Mouse (Mus musculus): ENCODE measurements around the gene Tas1r2. TPM values are rescaled to one million over a fixed set of nuclear protein-coding genes. Genes with fewer than 3 reads are reported as not detected.

Tas1r2 gene
- polyA plus RNA-seq, 1 experiment from 2014 or later = not detected

DNA sequence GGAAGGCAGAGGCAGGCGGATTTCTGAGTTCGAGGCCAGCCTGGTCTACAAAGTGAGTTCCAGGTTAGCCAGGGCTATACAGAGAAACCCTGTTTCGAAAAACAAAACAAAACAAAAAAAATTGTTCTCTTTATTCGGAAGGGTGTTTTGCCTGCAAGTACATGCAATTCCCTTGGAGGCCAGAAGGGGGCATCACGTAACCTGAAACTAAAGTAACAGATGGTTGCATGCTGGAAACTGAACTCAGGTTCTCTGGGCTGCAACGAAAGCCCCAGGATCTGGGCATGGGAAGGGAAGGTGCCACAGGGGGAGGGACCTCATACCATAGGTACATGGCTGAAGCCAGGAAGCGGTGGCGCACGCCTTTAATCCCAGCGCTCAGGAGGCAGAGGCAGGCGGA lies 50.1 kb downstream of the Tas1r2 start:
- no peak for ATAC-seq (ENCODE audit: insufficient read depth, low FRiP score, low TSS enrichment)
- H3K4me2 ChIP-seq (ENCODE audit: low read depth) = no peak overlapping the region
- no peak for DNase-seq (ENCODE audit: low spot score)
- H3K4me3 ChIP-seq (ENCODE audit: low read depth, low read length) = no peak overlapping the region
- no peaks in the 10 kb centered on the region for H3K27me3 ChIP-seq (ENCODE audit: control insufficient read depth, insufficient read depth, low read length)
- H3K27ac ChIP-seq (ENCODE audit: low read depth, low read length) = no peak overlapping the region
- H3K9ac ChIP-seq (ENCODE audit: low read length) = no peak overlapping the region
- WGBS = 85% methylated on average over 11 of the region's 11 CpGs
- no peaks in the 10 kb centered on the region for H3K9me3 ChIP-seq (ENCODE audit: control insufficient read depth, low read length)
- no peaks in the 10 kb centered on the region for H3K4me1 ChIP-seq (ENCODE audit: control insufficient read depth, insufficient read depth, low read length)
- no peaks in the 10 kb centered on the region for H3K36me3 ChIP-seq (ENCODE audit: control insufficient read depth, insufficient read depth, low read length)

DNA sequence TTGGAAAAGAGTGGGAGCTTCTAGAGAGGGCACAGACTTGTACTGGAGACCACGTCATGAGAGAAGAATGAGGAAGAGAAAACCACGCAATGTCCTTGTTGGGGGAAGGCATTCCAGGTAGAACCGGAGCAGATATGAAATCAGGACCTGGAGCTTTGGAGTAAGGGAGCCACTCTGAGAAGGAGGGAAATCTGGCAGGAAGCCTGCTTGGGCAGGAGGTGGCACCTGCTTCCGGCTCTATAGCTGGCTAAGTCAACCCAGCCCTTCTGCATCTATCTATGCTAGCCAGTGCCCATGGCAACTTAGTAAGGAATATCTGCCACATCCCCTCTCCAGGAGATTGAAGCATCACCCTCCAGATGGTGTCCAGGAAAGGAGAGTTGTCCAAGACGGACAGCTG lies 52.6 kb downstream of the Tas1r2 start:
- Histone ChIP-seq H3K27ac (ENCODE audit: low read depth, low read length) (no peak overlapping the region), H3K4me1 (ENCODE audit: control insufficient read depth, insufficient read depth, low read length) (0 out of 2 replicates have a peak, but pooled peaks cover 4% of the 10 kb centered on the region), H3K9me3 (ENCODE audit: control insufficient read depth, low read length) (no peaks in the 10 kb centered on the region), H3K4me3 (ENCODE audit: low read depth, low read length) (no peak overlapping the region), H3K36me3 (ENCODE audit: control insufficient read depth, insufficient read depth, low read length) (no peaks in the 10 kb centered on the region), H3K27me3 (ENCODE audit: control insufficient read depth, insufficient read depth, low read length) (no peaks in the 10 kb centered on the region), H3K9ac (ENCODE audit: low read length) (no peak overlapping the region), H3K4me2 (ENCODE audit: low read depth) (no peak overlapping the region)
- no peak for DNase-seq (ENCODE audit: low spot score)
- WGBS = 90% methylated on average over 5 of the region's 5 CpGs
- ATAC-seq (ENCODE audit: insufficient read depth, low FRiP score, low TSS enrichment) = no peak

DNA sequence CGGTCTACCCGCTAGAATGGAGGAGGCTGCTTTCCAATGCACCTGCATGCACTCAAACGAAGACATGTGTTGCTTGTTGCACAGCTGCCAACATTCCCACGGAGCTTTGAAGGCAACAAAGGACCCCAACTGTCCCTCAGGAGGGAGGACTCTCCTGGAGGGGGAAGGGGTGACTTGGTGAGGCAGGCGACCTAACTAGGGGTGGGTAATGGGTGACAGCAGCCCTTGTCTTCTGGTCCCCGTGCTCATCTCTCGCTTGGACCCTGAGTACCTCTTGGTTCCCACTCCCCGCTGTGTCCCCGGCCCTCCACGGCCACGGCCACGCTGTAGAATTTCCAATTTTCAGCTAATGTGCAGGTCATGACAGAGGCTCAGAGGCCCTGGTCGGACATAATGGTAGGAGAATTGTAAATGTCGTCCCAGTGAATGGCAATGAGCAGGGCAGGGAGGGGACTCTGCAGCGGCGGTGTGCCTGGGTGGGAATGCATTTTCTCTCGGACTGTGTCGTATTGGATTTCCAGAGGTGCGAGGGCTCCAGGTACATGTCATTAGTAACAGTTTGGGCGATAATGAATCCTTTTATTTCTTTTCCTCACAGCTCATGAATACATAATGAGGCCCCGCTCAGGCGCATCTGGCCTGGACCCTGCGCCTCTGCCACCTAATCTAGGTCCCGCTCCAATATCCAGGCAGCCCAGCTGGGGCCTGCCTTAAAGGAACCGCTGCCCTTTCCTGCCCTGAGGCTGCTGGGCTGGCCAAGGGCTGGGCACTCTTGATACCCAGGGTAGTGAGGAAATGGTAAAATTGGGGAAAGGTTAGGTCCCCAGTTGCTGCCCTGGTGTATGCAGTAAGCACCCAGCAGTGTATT lies 57.4 kb downstream of the Tas1r2 start:
- H3K9ac ChIP-seq (ENCODE audit: low read length) = no peak overlapping the region
- no peaks in the 10 kb centered on the region for H3K36me3 ChIP-seq (ENCODE audit: control insufficient read depth, insufficient read depth, low read length)
- 36% methylated on average over 25 of the region's 25 CpGs for WGBS
- H3K4me3 ChIP-seq (ENCODE audit: low read depth, low read length) = no peak overlapping the region
- DNase-seq (ENCODE audit: low spot score) (peak; percentile 54), ATAC-seq (ENCODE audit: insufficient read depth, low FRiP score, low TSS enrichment) (peak; percentile 58; the same call in 1 of the 2 replicates)
- H3K4me1 ChIP-seq (ENCODE audit: control insufficient read depth, insufficient read depth, low read length) = peaks cover 15% of the 10 kb centered on the region; the same call in 1 of the 2 replicates
- no peak overlapping the region for H3K27ac ChIP-seq (ENCODE audit: low read depth, low read length)
- no peaks in the 10 kb centered on the region for H3K27me3 ChIP-seq (ENCODE audit: control insufficient read depth, insufficient read depth, low read length)
- H3K9me3 ChIP-seq (ENCODE audit: control insufficient read depth, low read length) = no peaks in the 10 kb centered on the region
- peak overlapping the region; percentile 7; the same call in 1 of the 2 replicates for H3K4me2 ChIP-seq (ENCODE audit: low read depth)

DNA sequence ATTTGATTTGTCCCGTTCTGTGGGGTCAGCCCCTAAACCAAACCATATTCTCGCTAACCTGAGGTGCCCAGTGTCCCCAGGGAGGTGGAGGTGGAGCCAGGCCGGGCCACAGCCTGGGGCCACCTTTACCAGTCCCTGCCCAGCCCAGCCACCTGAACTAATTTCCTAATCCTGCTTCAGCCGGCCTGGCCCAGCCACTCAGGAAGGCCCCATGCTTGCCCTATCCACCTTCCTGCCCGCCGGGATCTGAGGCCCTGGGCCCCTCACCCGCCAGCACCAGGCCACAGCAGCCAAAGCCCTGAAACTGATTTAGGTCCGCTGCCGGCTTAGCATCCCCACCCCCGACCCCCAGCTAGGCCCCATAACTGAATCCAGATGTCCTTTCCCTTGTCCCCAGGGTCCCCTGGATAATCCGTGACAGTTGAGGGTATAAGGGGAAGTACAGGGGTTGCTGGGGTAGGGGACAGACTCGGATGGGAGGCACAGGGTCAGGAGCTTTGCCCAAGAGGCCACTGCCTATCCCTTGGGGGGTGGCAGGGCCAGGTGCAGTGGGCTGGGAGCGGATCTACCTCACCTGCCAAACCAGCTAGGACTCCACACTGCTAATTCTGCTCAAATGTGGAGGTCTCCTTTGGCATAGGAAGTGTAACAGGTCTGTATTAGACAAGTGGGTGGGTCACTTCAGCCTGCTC lies 62.0 kb downstream of the Tas1r2 start:
- ATAC-seq (ENCODE audit: insufficient read depth, low FRiP score, low TSS enrichment) = no peak
- Histone ChIP-seq H3K9ac (ENCODE audit: low read length) (no peak overlapping the region), H3K9me3 (ENCODE audit: control insufficient read depth, low read length) (no peaks in the 10 kb centered on the region), H3K4me2 (ENCODE audit: low read depth) (no peak overlapping the region), H3K4me1 (ENCODE audit: control insufficient read depth, insufficient read depth, low read length) (peaks cover 14% of the 10 kb centered on the region; the same call in 1 of the 2 replicates), H3K27me3 (ENCODE audit: control insufficient read depth, insufficient read depth, low read length) (no peaks in the 10 kb centered on the region), H3K4me3 (ENCODE audit: low read depth, low read length) (no peak overlapping the region), H3K36me3 (ENCODE audit: control insufficient read depth, insufficient read depth, low read length) (no peaks in the 10 kb centered on the region), H3K27ac (ENCODE audit: low read depth, low read length) (no peak overlapping the region)
- 37% methylated on average over 13 of the region's 13 CpGs for WGBS
- no peak for DNase-seq (ENCODE audit: low spot score)

DNA sequence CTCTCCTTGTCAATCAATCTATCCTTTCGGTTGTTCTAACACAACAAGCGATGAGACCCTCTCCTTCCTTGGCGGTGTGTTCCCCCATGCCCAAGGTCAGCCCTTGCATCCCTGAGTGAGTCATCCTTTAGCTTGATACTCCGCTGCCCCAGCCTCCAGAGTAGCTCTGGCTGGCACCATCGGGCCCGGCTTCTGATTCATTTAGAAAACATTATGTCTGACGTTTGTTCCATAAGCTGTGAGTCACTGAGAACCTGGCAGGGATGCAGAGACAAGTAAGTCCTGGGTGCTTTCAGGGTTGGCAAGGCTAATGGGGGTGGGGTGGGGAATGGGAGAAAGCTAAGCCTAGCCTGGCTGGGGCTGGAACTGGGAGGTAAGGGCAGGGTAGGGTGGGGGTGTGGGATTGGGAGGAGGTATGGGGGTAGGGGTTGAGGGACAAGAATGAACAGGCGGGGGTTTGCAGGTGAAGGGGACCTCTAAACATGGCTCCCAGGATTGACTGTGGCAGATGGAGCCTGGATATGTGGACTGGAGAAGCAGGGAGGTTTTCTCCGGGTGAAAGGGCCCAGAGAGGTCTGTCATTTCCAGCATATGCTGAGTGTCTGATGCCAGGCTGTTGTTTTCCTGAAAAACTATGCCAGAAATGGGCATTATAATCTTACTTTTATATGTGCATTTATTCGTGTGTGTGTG lies 63.3 kb downstream of the Tas1r2 start:
- H3K27me3 ChIP-seq (ENCODE audit: control insufficient read depth, insufficient read depth, low read length) = no peaks in the 10 kb centered on the region
- 87% methylated on average over 10 of the region's 10 CpGs for WGBS
- H3K9ac ChIP-seq (ENCODE audit: low read length) = no peak overlapping the region
- H3K4me2 ChIP-seq (ENCODE audit: low read depth) = no peak overlapping the region
- no peaks in the 10 kb centered on the region for H3K36me3 ChIP-seq (ENCODE audit: control insufficient read depth, insufficient read depth, low read length)
- no peak overlapping the region for H3K4me3 ChIP-seq (ENCODE audit: low read depth, low read length)
- no peak overlapping the region for H3K27ac ChIP-seq (ENCODE audit: low read depth, low read length)
- H3K4me1 ChIP-seq (ENCODE audit: control insufficient read depth, insufficient read depth, low read length) = peaks cover 8% of the 10 kb centered on the region; the same call in 1 of the 2 replicates
- DNase-seq (ENCODE audit: low spot score) = no peak
- no peaks in the 10 kb centered on the region for H3K9me3 ChIP-seq (ENCODE audit: control insufficient read depth, low read length)
- ATAC-seq (ENCODE audit: insufficient read depth, low FRiP score, low TSS enrichment) = no peak

DNA sequence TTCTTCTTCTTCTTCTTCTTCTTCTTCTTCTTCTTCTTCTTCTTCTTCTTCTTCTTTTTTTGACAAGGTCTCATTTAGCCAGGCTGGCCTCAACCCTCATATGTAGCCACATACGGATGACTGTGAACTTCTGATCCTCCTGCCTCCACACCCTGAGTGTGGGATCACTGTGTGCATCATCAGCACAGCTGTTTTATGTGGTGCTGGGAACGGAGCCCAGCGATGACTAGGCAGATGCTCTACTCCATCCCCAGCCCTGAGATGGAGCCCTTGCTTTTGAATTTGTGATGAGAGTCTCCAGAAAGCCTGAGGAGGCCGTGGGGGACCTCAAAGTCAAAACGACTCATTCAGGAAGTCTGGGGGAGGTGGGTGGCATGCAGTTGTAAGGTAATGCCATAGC lies 65.6 kb downstream of the Tas1r2 start:
- peaks cover 8% of the 10 kb centered on the region; the same call in 1 of the 2 replicates for H3K4me1 ChIP-seq (ENCODE audit: control insufficient read depth, insufficient read depth, low read length)

More for the DNA sequence above, 65.6 kb downstream of the Tas1r2 start:
- no peak overlapping the region for H3K27ac ChIP-seq (ENCODE audit: low read depth, low read length)
- no peaks in the 10 kb centered on the region for H3K9me3 ChIP-seq (ENCODE audit: control insufficient read depth, low read length)
- no peaks in the 10 kb centered on the region for H3K27me3 ChIP-seq (ENCODE audit: control insufficient read depth, insufficient read depth, low read length)
- no peak for DNase-seq (ENCODE audit: low spot score)
- no peak overlapping the region for H3K4me2 ChIP-seq (ENCODE audit: low read depth)
- no peaks in the 10 kb centered on the region for H3K36me3 ChIP-seq (ENCODE audit: control insufficient read depth, insufficient read depth, low read length)
- WGBS = 80% methylated on average over 5 of the region's 5 CpGs
- H3K9ac ChIP-seq (ENCODE audit: low read length) = no peak overlapping the region
- no peak for ATAC-seq (ENCODE audit: insufficient read depth, low FRiP score, low TSS enrichment)
- H3K4me3 ChIP-seq (ENCODE audit: low read depth, low read length) = no peak overlapping the region

Small RNA genes lying within 50 kb of the gene (microRNA-seq; reads per million reads assigned to microRNA genes)
- not detected for gene Mir7020

Other genes with a start within 250 kb of the Tas1r2 start
- gene Iffo2, start 123.0 kb upstream of the Tas1r2 start, polyA plus RNA-seq (2014; fragmentation: Nextera tagmentation; extraction: Ambion mirVana) = 2.8 and 3.4 TPM in 2 replicates
- gene Gm21969, start 50.4 kb upstream of the Tas1r2 start, polyA plus RNA-seq (2014; fragmentation: Nextera tagmentation; extraction: Ambion mirVana) = not detected in 2 replicates
- gene Aldh4a1, start 30.7 kb upstream of the Tas1r2 start, polyA plus RNA-seq (2014; fragmentation: Nextera tagmentation; extraction: Ambion mirVana) = 13.9 and 16.2 TPM in 2 replicates
- 3.4 and 3.8 TPM in 2 replicates for gene Pax7, start 180.0 kb downstream of the Tas1r2 start, polyA plus RNA-seq (2014; fragmentation: Nextera tagmentation; extraction: Ambion mirVana)

All from neural tube, embryonic 11.5 days (tissue).